Mouse (Mus musculus): ENCODE measurements around the gene Hnrnpa2b1.

Gene Hnrnpa2b1

GRCm38 (mm10) chr6:51417306-51417936, 52.3 kb downstream of the Hnrnpa2b1 start:
- intact Hi-C loops (cut with DNase I): no loop called here

GRCm38 (mm10) chr6:51416433-51416832, 53.3 kb downstream of the Hnrnpa2b1 start:
- intact Hi-C loops (cut with DNase I): no loop called here

Measured in adrenal gland (tissue).